30 mouse cellular contexts compared by ENCODE assay signal in the genomic region with DNA sequence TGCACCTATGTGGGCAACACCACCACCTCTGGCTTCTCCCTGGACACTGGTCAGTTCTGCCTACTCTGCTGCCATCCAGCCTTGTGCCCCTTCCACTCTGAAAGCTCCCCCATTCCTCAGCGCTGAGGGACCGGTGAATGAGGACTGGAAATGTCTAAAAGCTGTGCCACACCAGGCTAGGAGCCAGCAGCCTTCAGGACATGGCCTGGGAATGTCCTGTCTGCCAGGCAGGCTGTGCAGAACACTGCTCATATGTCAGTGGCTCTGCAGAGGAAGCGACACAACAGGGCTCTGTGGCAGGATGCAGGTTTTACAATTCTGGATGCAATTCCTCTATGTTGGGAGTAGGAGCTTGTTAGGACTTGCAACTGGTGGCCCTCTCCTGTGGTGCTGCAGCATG. TPM values are rescaled to one million over a fixed set of nuclear protein-coding genes. Genes with fewer than 3 reads are reported as not detected.
DNase-seq lines count a peak whose midpoint lies in the region; ATAC-seq and TF ChIP-seq lines count a peak whose summit lies in the region.
"Had no signal": no experiment of that assay in that cellular context is flagged by ENCODE, and none has a peak within 500 bp of the region (broad histone marks: within the 10 kb centered on the region; RNA-seq: fewer than 3 reads in every experiment).

No protein-coding gene starts in this region.

- peaks cover 57% of the 10 kb centered on the region for H3K4me1 ChIP-seq in megakaryocyte, embryonic 14.5 days
- H3K4me1 ChIP-seq in cerebellum, adult 2 months (ENCODE audit: control insufficient read depth, insufficient read depth, low read length), result peaks cover 17% of the 10 kb centered on the region
- H3K4me1 ChIP-seq: embryonic facial prominence, embryonic 15.5 days; forebrain, embryonic 12.5 days; hindbrain, embryonic 13.5 days; kidney, embryonic 15.5 days; midbrain, embryonic 12.5 days; neural tube, embryonic 15.5 days had no signal

- peaks cover 67% of the 10 kb centered on the region for H3K36me3 ChIP-seq in megakaryocyte, embryonic 14.5 days (replicated peaks; ENCODE audit: low read length)
- H3K36me3 ChIP-seq: G1E had no signal

- H3K27me3 ChIP-seq in megakaryocyte, embryonic 14.5 days (replicated peaks), result peaks cover 46% of the 10 kb centered on the region
- H3K27me3 ChIP-seq in cerebellum, adult 2 months (ENCODE audit: control insufficient read depth, insufficient read depth, low read length), result no peaks in the 10 kb centered on the region
- H3K27me3 ChIP-seq: embryonic facial prominence, embryonic 15.5 days; forebrain, embryonic 12.5 days; hindbrain, embryonic 13.5 days; kidney, embryonic 15.5 days; midbrain, embryonic 12.5 days; neural tube, embryonic 15.5 days had no signal

- 6% methylated on average over 3 of the region's 3 CpGs for WGBS in cerebellum, adult 2 months

- no peak; the same call in 1 of the 2 replicates for TF ChIP-seq CTCF in cerebellum, adult 2 months (IDR thresholded peaks at IDR 0.05; ENCODE audit: borderline replicate concordance, insufficient read depth, low read depth, low read length)

- DNase-seq in cerebellum, adult 11 months, result peak; percentile 55
- DNase-seq in cerebellum, adult 8-10 months, result no peak
- peak; percentile 67 to 80 for DNase-seq in cerebellum, adult 2 months
- peak; percentile 73 to 81 for DNase-seq in cerebellum, postnatal 25 days
- no peak for DNase-seq in yolk sac, embryonic 10.5 days (ENCODE audit: low spot score)
- no peak for DNase-seq in lung, postnatal 36 days
- DNase-seq: adrenal gland, postnatal 14 days; gastrocnemius, postnatal 25 days; heart, adult 11 months; heart, postnatal 36 days; kidney, adult 18-20 months; kidney, postnatal 36 days; liver; lung, adult 2 months; lung, postnatal 10 days; retina, postnatal 1 day; right cerebral cortex, postnatal 14 days; thymus, postnatal 4 days had no signal

- H3K27ac ChIP-seq in cerebellum, adult 2 months (ENCODE audit: insufficient read depth, low read length), result peak overlapping the region; percentile 49; the same call in 1 of the 2 replicates
- H3K27ac ChIP-seq: embryonic facial prominence, embryonic 10.5 days; embryonic facial prominence, embryonic 15.5 days; forebrain, embryonic 12.5 days; hindbrain, embryonic 13.5 days; kidney, embryonic 15.5 days; layer of hippocampus, adult 2 months; liver, embryonic 14.5 days; midbrain, embryonic 12.5 days; neural tube, embryonic 15.5 days had no signal

- no peak for ATAC-seq in megakaryocyte, adult 5-6 weeks (ENCODE audit: poor library complexity, severe bottlenecking)

- TF ChIP-seq POLR2A in cerebellum, adult 2 months (IDR thresholded peaks at IDR 0.05; ENCODE audit: borderline replicate concordance, insufficient read depth, low read length), result no peak

- no peaks in the 10 kb centered on the region for H3K9me3 ChIP-seq in megakaryocyte, embryonic 14.5 days
- H3K9me3 ChIP-seq: embryonic facial prominence, embryonic 10.5 days; embryonic facial prominence, embryonic 15.5 days; forebrain, embryonic 12.5 days; G1E; hindbrain, embryonic 13.5 days; kidney, embryonic 15.5 days; midbrain, embryonic 12.5 days; neural tube, embryonic 15.5 days had no signal

- H3K4me3 ChIP-seq in megakaryocyte, embryonic 14.5 days (replicated peaks), result peak overlapping the region; percentile 29
- no peak overlapping the region for H3K4me3 ChIP-seq in cerebellum, adult 2 months (replicated peaks; ENCODE audit: insufficient read depth, low read depth, low read length)
- H3K4me3 ChIP-seq: embryonic facial prominence, embryonic 10.5 days; embryonic facial prominence, embryonic 15.5 days; forebrain, embryonic 12.5 days; hindbrain, embryonic 13.5 days; kidney, embryonic 15.5 days; layer of hippocampus, adult 2 months; midbrain, embryonic 12.5 days; neural tube, embryonic 15.5 days had no signal

RNA-seq across cellular contexts. Expression of gene Mcf2l, which starts 10.5 kb away (rescaled TPM):
- polyA plus RNA-seq in megakaryocyte, embryonic 14.5 days (2012; ENCODE audit: insufficient read depth, low replicate concordance), result 57.1 and 57.7 TPM in 2 replicates
- total RNA-seq in megakaryocyte, adult 5-6 weeks (2015), result 7.2 and 10.1 TPM in 2 replicates
- total RNA-seq in megakaryocyte, adult 5-6 weeks (2017), result 26.4 and 32.3 TPM in 2 replicates
- 150 and 158 TPM in 2 replicates for polyA plus RNA-seq in cerebellum, adult 2 months (2012; rRNA removed)
- polyA plus RNA-seq: G1E had no signal

Comparison
In these comparisons a context has a peak if more than half of its experiments do, and no peak if none do; other contexts are left out.
1. DNase-seq: peak in cerebellum, adult 11 months (single experiment), cerebellum, adult 2 months (2 of 2) and cerebellum, postnatal 25 days (2 of 2); none in cerebellum, adult 8-10 months (single experiment), yolk sac, embryonic 10.5 days (single experiment) and lung, postnatal 36 days (single experiment).